Mouse (Mus musculus): ENCODE measurements around the gene Pnpla7. TPM values are rescaled to one million over a fixed set of nuclear protein-coding genes. Genes with fewer than 3 reads are reported as not detected.

Pnpla7 gene
- polyA plus RNA-seq, 1 experiment from 2014 or later: 16.7 TPM

DNA sequence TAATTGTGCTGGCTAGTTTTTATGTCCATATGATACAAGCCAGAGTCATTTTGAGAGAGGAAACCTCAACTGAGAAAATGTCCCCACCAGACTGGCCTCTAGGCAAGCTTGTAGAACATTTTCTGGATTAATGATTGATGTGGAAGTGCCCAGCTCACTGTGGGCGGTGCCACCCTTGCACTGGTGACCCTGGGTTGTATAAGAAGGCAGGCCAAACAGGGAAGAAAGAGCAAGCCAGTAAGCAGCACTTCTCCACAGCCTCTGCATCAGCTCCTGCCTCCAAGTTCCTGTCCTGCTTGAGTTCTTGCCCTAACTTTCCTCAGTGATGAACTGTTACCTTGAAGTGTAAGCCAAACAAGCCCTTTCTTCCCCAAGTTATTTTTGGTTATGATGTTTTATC is 103.1 kb downstream of the Pnpla7 start:
- Histone ChIP-seq H3K27me3 (replicated peaks; ENCODE audit: control insufficient read depth, insufficient read depth, low read length) (no peaks in the 10 kb centered on the region), H3K27ac (ENCODE audit: low read depth, low read length) (peak overlapping the region; percentile 67), H3K9ac (ENCODE audit: low read depth, low read length) (no peak overlapping the region), H3K4me2 (replicated peaks; ENCODE audit: low read depth) (peak overlapping the region; percentile 64), H3K4me1 (replicated peaks; ENCODE audit: control insufficient read depth, insufficient read depth, low read length) (no peaks in the 10 kb centered on the region), H3K36me3 (ENCODE audit: control insufficient read depth, insufficient read depth) (no peaks in the 10 kb centered on the region; the same call in 1 of the 2 replicates), H3K9me3 (ENCODE audit: control insufficient read depth) (no peaks in the 10 kb centered on the region), H3K4me3 (ENCODE audit: low read depth, low read length) (peak overlapping the region; percentile 7; the same call in 1 of the 2 replicates)
- WGBS: 17% methylated on average over 1 of the region's 1 CpGs
- peak; percentile 65 for ATAC-seq
- no peak for TF ChIP-seq CTCF (IDR thresholded peaks at IDR 0.05; ENCODE audit: low read depth)

DNA sequence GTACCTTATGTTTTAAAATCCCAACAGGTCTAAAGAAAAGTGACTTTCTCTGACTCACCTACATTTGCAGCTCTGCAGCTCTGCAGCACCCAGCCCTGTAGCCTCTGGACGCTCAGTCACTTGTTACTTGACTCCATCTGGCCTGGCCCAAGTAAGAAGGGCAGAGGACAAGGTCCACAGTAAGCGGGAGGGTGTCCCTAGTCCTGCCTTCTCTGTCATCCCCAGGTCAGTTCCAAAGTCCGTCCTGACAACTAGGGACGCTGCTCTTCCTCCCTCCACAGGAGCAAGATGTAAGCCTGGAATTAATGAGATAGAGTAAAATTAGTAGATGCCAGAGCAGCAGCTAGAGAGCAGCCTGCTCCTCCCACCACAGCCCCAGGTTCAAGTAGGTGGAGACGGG is 104.2 kb downstream of the Pnpla7 start, which contains the start of gene Entpd8:
TSS of gene Entpd8 (plus strand) at position 229 of the 400 bp plus-strand sequence.
- ATAC-seq: peak; percentile 82
- 39% methylated on average over 5 of the region's 5 CpGs for WGBS
- H3K4me2 ChIP-seq (replicated peaks; ENCODE audit: low read depth): peak within 1 kb of the TSS; percentile 64
- no peaks in the 10 kb centered on the region; the same call in 1 of the 2 replicates for H3K36me3 ChIP-seq (ENCODE audit: control insufficient read depth, insufficient read depth)
- H3K4me1 ChIP-seq (replicated peaks; ENCODE audit: control insufficient read depth, insufficient read depth, low read length): no peaks in the 10 kb centered on the region
- peak; percentile 39 for TF ChIP-seq CTCF (IDR thresholded peaks at IDR 0.05; ENCODE audit: low read depth)
- H3K4me3 ChIP-seq (ENCODE audit: low read depth, low read length): peak within 1 kb of the TSS; percentile 30
- no peaks in the 10 kb centered on the region for H3K9me3 ChIP-seq (ENCODE audit: control insufficient read depth)
- peak within 1 kb of the TSS; percentile 87 for H3K27ac ChIP-seq (ENCODE audit: low read depth, low read length)
- H3K9ac ChIP-seq (ENCODE audit: low read depth, low read length): peak within 1 kb of the TSS; percentile 43
- no peaks in the 10 kb centered on the region for H3K27me3 ChIP-seq (replicated peaks; ENCODE audit: control insufficient read depth, insufficient read depth, low read length)

DNA sequence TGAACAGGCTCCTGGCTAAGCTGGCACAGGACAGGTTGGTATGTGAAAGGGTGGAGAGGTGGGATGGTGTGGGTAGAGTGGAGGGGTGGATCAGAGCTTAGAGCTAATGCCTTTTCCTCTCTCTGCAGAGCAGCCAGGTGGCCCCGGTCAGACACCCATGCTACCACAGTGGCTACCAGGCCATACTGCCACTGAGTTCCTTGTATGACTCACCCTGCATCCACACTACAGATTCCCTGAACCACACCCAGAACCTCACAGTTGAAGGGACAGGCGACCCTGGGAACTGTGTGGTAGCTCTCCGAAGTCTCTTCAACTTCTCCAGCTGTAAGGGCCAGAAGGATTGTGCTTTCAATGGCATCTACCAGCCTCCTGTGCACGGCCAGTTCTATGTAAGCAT is 107.9 kb downstream of the Pnpla7 start:
- WGBS: 49% methylated on average over 4 of the region's 4 CpGs
- H3K4me3 ChIP-seq (ENCODE audit: low read depth, low read length): no peak overlapping the region
- no peaks in the 10 kb centered on the region; the same call in 1 of the 2 replicates for H3K36me3 ChIP-seq (ENCODE audit: control insufficient read depth, insufficient read depth)
- no peak overlapping the region for H3K4me2 ChIP-seq (replicated peaks; ENCODE audit: low read depth)
- H3K9ac ChIP-seq (ENCODE audit: low read depth, low read length): no peak overlapping the region
- no peaks in the 10 kb centered on the region for H3K4me1 ChIP-seq (replicated peaks; ENCODE audit: control insufficient read depth, insufficient read depth, low read length)
- H3K9me3 ChIP-seq (ENCODE audit: control insufficient read depth): no peaks in the 10 kb centered on the region
- TF ChIP-seq CTCF (IDR thresholded peaks at IDR 0.05; ENCODE audit: low read depth): no peak
- H3K27ac ChIP-seq (ENCODE audit: low read depth, low read length): peak overlapping the region; percentile 28; the same call in 1 of the 2 replicates
- peak; percentile 31; the same call in 1 of the 2 replicates for ATAC-seq
- H3K27me3 ChIP-seq (replicated peaks; ENCODE audit: control insufficient read depth, insufficient read depth, low read length): no peaks in the 10 kb centered on the region

DNA sequence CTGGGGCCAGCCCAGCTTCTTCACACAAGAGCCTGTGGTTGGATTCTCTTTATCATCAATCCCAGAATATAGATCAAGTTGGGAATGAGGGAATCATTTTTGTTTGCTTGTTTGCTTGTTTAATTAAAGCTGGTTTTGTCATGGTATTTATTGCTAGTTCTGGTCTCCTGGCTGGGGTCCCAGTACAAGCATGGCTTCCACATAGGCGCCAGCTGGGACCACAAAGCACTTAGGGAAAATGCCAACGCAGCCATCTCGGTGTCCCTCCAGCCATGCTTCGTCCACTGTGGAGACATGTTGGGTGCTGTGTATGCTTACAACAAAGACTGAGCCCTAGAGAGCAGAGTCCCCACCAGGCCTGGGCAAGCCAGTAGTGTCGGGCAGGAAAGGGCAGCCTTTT is 109.7 kb downstream of the Pnpla7 start:
- 94% methylated on average over 5 of the region's 5 CpGs for WGBS
- H3K27ac ChIP-seq (ENCODE audit: low read depth, low read length): no peak overlapping the region
- TF ChIP-seq CTCF (IDR thresholded peaks at IDR 0.05; ENCODE audit: low read depth): no peak
- H3K4me1 ChIP-seq (replicated peaks; ENCODE audit: control insufficient read depth, insufficient read depth, low read length): no peaks in the 10 kb centered on the region
- no peak for ATAC-seq
- no peak overlapping the region for H3K9ac ChIP-seq (ENCODE audit: low read depth, low read length)
- H3K4me2 ChIP-seq (replicated peaks; ENCODE audit: low read depth): no peak overlapping the region
- H3K4me3 ChIP-seq (ENCODE audit: low read depth, low read length): no peak overlapping the region
- H3K27me3 ChIP-seq (replicated peaks; ENCODE audit: control insufficient read depth, insufficient read depth, low read length): no peaks in the 10 kb centered on the region
- H3K9me3 ChIP-seq (ENCODE audit: control insufficient read depth): no peaks in the 10 kb centered on the region
- H3K36me3 ChIP-seq (ENCODE audit: control insufficient read depth, insufficient read depth): no peaks in the 10 kb centered on the region; the same call in 1 of the 2 replicates

DNA sequence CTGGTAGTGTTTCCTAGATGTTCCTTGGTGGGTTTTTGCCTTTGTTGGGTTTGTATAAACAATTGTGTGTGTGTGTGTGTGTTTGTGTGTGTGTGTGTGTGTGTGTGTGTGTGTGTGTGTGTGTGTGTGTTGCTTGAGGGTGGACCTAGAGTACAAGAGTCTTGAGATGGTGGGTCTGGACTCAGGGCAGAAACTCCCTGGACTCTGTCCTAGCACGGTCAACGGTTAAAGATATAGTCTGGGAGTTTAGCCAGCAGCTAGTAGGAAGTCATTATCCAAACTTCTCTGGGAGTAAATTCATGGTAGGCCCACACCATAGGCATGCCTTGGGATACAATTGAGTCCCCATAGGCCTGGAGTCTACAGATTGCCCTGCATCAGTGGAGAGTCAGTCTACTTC is 112.0 kb downstream of the Pnpla7 start:
- H3K4me1 ChIP-seq (replicated peaks; ENCODE audit: control insufficient read depth, insufficient read depth, low read length): no peaks in the 10 kb centered on the region
- no peak overlapping the region for H3K27ac ChIP-seq (ENCODE audit: low read depth, low read length)
- 79% methylated on average over 2 of the region's 2 CpGs for WGBS
- no peak overlapping the region for H3K4me3 ChIP-seq (ENCODE audit: low read depth, low read length)
- no peaks in the 10 kb centered on the region for H3K27me3 ChIP-seq (replicated peaks; ENCODE audit: control insufficient read depth, insufficient read depth, low read length)
- no peak for ATAC-seq
- no peak overlapping the region for H3K9ac ChIP-seq (ENCODE audit: low read depth, low read length)
- no peaks in the 10 kb centered on the region; the same call in 1 of the 2 replicates for H3K36me3 ChIP-seq (ENCODE audit: control insufficient read depth, insufficient read depth)
- no peak overlapping the region for H3K4me2 ChIP-seq (replicated peaks; ENCODE audit: low read depth)
- no peaks in the 10 kb centered on the region for H3K9me3 ChIP-seq (ENCODE audit: control insufficient read depth)
- TF ChIP-seq CTCF (IDR thresholded peaks at IDR 0.05; ENCODE audit: low read depth): no peak

DNA sequence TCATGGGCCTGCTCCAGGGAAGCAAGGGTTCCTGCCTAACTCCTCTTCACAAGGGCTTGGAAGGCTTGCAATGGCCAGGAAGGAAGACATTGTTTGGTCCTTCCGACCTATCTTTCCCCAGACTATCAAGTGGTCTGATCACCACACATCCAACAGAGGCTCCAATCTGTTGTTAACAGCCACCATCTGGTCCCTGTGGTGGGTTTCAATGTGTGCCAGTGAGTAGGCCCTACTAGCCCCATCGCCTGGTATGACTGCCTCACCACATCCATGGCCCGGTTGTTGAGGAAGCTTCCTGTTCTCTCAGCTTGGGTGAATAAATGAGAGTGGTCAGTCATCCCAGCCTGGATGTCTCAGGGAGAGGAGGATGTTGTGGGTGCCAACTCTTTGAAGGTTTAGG is 112.8 kb downstream of the Pnpla7 start:
- Histone ChIP-seq H3K9ac (ENCODE audit: low read depth, low read length) (no peak overlapping the region), H3K27me3 (replicated peaks; ENCODE audit: control insufficient read depth, insufficient read depth, low read length) (no peaks in the 10 kb centered on the region), H3K9me3 (ENCODE audit: control insufficient read depth) (no peaks in the 10 kb centered on the region), H3K4me1 (replicated peaks; ENCODE audit: control insufficient read depth, insufficient read depth, low read length) (no peaks in the 10 kb centered on the region), H3K36me3 (ENCODE audit: control insufficient read depth, insufficient read depth) (no peaks in the 10 kb centered on the region; the same call in 1 of the 2 replicates), H3K27ac (ENCODE audit: low read depth, low read length) (no peak overlapping the region), H3K4me3 (ENCODE audit: low read depth, low read length) (no peak overlapping the region), H3K4me2 (replicated peaks; ENCODE audit: low read depth) (no peak overlapping the region)
- TF ChIP-seq CTCF (IDR thresholded peaks at IDR 0.05; ENCODE audit: low read depth): no peak
- no peak for ATAC-seq
- WGBS: 86% methylated on average over 3 of the region's 3 CpGs

DNA sequence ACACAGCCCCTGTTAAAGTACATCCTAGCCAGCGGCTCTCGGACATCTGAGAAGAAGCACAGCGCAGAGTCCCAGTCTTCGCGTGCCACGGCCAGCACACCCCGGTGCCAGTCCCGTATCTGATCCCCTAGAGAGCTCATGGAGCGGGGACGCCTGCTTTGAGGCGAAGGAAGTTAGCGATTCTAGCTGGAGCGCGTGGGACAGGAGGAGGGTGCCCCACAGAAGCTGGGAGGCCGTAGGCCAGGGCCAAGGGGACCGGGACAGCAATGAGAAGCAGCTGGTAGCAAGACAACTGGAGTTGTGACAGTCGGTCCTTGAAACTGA is 118.9 kb downstream of the Pnpla7 start:
- TF ChIP-seq CTCF (IDR thresholded peaks at IDR 0.05; ENCODE audit: low read depth): no peak
- H3K4me2 ChIP-seq (replicated peaks; ENCODE audit: low read depth): peak overlapping the region; percentile 71
- H3K9ac ChIP-seq (ENCODE audit: low read depth, low read length): no peak overlapping the region
- H3K9me3 ChIP-seq (ENCODE audit: control insufficient read depth): no peaks in the 10 kb centered on the region
- peak overlapping the region; percentile 46; the same call in 1 of the 2 replicates for H3K27ac ChIP-seq (ENCODE audit: low read depth, low read length)
- no peaks in the 10 kb centered on the region for H3K27me3 ChIP-seq (replicated peaks; ENCODE audit: control insufficient read depth, insufficient read depth, low read length)
- 39% methylated on average over 17 of the region's 17 CpGs for WGBS
- H3K4me3 ChIP-seq (ENCODE audit: low read depth, low read length): peak overlapping the region; percentile 33
- H3K36me3 ChIP-seq (ENCODE audit: control insufficient read depth, insufficient read depth): no peaks in the 10 kb centered on the region
- peak; percentile 18; the same call in 1 of the 2 replicates for ATAC-seq
- no peaks in the 10 kb centered on the region for H3K4me1 ChIP-seq (replicated peaks; ENCODE audit: control insufficient read depth, insufficient read depth, low read length)

Data from intestine, postnatal 0 days (tissue).